Mouse (Mus musculus): ENCODE measurements around the gene Kank3.

DNA sequence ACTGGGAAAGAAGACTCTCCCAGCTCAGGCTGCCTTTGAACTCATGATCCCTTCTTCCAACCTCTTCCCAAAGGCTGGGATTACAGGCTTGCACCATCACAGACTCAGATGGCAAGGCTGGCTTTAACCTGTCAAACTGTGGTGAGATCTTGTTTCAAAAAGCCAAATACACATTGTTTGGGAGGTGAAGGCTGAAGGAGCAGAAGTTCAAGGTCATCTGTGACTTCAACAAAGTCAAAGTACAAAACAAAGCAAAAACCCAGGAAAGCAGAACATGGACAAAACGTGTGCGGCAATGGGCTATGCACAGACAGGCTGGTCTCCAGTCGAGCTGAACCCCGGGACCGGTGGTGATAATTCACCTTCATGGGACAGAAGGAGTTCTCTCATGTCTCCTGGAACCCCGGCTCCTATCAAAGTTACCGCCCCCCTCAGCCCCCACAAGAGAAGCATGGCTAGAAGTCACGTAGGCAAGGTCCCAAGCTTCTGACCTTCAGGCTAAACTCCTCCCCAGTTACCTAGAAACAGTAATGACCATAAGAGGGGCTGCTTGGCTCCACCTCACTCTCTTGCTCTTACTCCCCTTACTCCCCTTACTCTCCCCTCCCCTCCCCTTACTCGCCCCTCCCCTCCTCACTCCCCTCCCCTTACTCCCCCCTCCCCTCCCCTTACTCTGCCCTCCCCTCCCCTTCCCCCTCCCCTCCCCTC, 3.0 kb upstream of the Kank3 start:
- no peak for TF ChIP-seq CTCF (conservative IDR thresholded peaks at IDR 0.05; ENCODE audit: low read length)
- no peak for TF ChIP-seq POU5F1 (IDR thresholded peaks at IDR 0.05; ENCODE audit: borderline replicate concordance, low read length)
- no peak for TF ChIP-seq NANOG (IDR thresholded peaks at IDR 0.05; ENCODE audit: borderline replicate concordance, low read length)

Measured in E14TG2a.4 (cell line).